ENCODE assay signal across 24 mouse cellular contexts in genomic region chr14:47286215-47286614, GRCm38 (mm10).
"Had no signal": no experiment of that assay in that cellular context is flagged by ENCODE, and none has a peak within 500 bp of the region (broad histone marks: within the 10 kb centered on the region; RNA-seq: fewer than 3 reads in every experiment).

No protein-coding gene starts in this region.

- DNase-seq: kidney, adult 18-20 months; kidney, adult 9 months; kidney, postnatal 14 days; kidney, postnatal 4 days; layer of hippocampus, adult 9-11 months; left cerebral cortex, postnatal 4 days; lung, embryonic 14.5 days; right cerebral cortex, adult 18-20 months; right cerebral cortex, postnatal 14 days; spleen, adult 18-20 months; thymus, postnatal 25 days had no signal

- H3K4me1 ChIP-seq: limb, embryonic 12.5 days; midbrain, embryonic 12.5 days; midbrain, embryonic 15.5 days; neural tube, embryonic 12.5 days; neural tube, embryonic 15.5 days had no signal

- H3K27me3 ChIP-seq: limb, embryonic 12.5 days; limb, embryonic 15.5 days; megakaryocyte, embryonic 14.5 days; midbrain, embryonic 12.5 days; midbrain, embryonic 15.5 days; neural tube, embryonic 12.5 days; neural tube, embryonic 15.5 days; stomach, embryonic 15.5 days had no signal

- H3K9me3 ChIP-seq: limb, embryonic 12.5 days; limb, embryonic 15.5 days; megakaryocyte, embryonic 14.5 days; midbrain, embryonic 12.5 days; midbrain, embryonic 15.5 days; neural tube, embryonic 12.5 days; neural tube, embryonic 15.5 days; stomach, embryonic 15.5 days had no signal

- ATAC-seq: inflammation-experienced regulatory T-cells, adult 6 months; intestine, embryonic 16.5 days; lung, postnatal 0 days; midbrain, embryonic 15.5 days had no signal

- H3K9ac ChIP-seq: limb, embryonic 12.5 days; limb, embryonic 15.5 days; lung, embryonic 14.5 days; midbrain, embryonic 12.5 days; midbrain, embryonic 15.5 days; neural tube, embryonic 12.5 days; neural tube, embryonic 15.5 days; stomach, embryonic 15.5 days had no signal

- H3K4me3 ChIP-seq: left cerebral cortex, adult 2 months; limb, embryonic 12.5 days; limb, embryonic 15.5 days; megakaryocyte, embryonic 14.5 days; midbrain, embryonic 12.5 days; midbrain, embryonic 15.5 days; neural tube, embryonic 12.5 days; neural tube, embryonic 15.5 days; stomach, embryonic 15.5 days had no signal

- H3K4me2 ChIP-seq: limb, embryonic 12.5 days; limb, embryonic 15.5 days; lung, embryonic 14.5 days; midbrain, embryonic 12.5 days; midbrain, embryonic 15.5 days; neural tube, embryonic 12.5 days; neural tube, embryonic 15.5 days; stomach, embryonic 15.5 days had no signal

- H3K27ac ChIP-seq: left cerebral cortex, adult 2 months; limb, embryonic 12.5 days; limb, embryonic 15.5 days; macrophage; midbrain, embryonic 12.5 days; midbrain, embryonic 15.5 days; neural tube, embryonic 12.5 days; neural tube, embryonic 15.5 days; stomach, embryonic 15.5 days had no signal
